Mouse (Mus musculus) CH12.LX (cell line): ENCODE measurements around the gene Tnfsf10. TPM values are rescaled to one million over a fixed set of nuclear protein-coding genes. Genes with fewer than 3 reads are reported as not detected.

Experiments used
- DNase-seq: peaks from one replicate; pipeline ENCODE4 v3.0.0-alpha.2; 2013; ENCODE audit errors: extremely low read depth
- H3K27ac ChIP-seq: 2 replicates; pipeline ENCODE4 v1.5.1; 2012; ENCODE audit warnings: low read depth, mild to moderate bottlenecking, control low read depth, moderate library complexity; ENCODE audit not compliant: insufficient read depth
- H3K27me3 ChIP-seq: replicated peaks from 2 replicates; pipeline ENCODE3; 2012; ENCODE audit warnings: inconsistent platforms
- H3K36me3 ChIP-seq, 2 experiments: replicated peaks in 1 of 2; 2 replicates each; pipeline versions ENCODE3 to v1.6.1; 2012; ENCODE audit warnings: inconsistent platforms in 1 of 2, low read length in 1 of 2, mild to moderate bottlenecking in 1 of 2, mixed read lengths in 1 of 2, moderate library complexity in 1 of 2; ENCODE audit not compliant: control insufficient read depth in 1 of 2, insufficient read depth in 1 of 2
- H3K4me1 ChIP-seq, 2 experiments: 2 replicates each; pipeline ENCODE4 v1.6.1; 2012; ENCODE audit warnings: inconsistent platforms in 1 of 2, moderate library complexity in 1 of 2; ENCODE audit not compliant: insufficient read depth in 2 of 2, control insufficient read depth in 1 of 2
- H3K4me2 ChIP-seq: 2 replicates; pipeline ENCODE4 v1.6.1; 2012; ENCODE audit warnings: low read depth, mild to moderate bottlenecking, control low read depth; ENCODE audit not compliant: poor library complexity, insufficient read depth, severe bottlenecking
- H3K4me3 ChIP-seq, 3 experiments: fragments of 150-350 bp in 1 of 3; sonication (generic) in 1 of 3; replicated peaks in 1 of 3; 2 replicates each; pipeline versions ENCODE3 to v1.5.1; 2011 to 2012; ENCODE audit warnings: low read depth in 2 of 3, low read length in 2 of 3, mild to moderate bottlenecking in 2 of 3, moderate library complexity in 2 of 3, control low read depth in 1 of 3, improper control_type of control experiment in 1 of 3, inconsistent platforms in 1 of 3, mixed read lengths in 1 of 3; ENCODE audit not compliant: poor library complexity in 1 of 3
- H3K79me2 ChIP-seq: replicated peaks from 2 replicates; pipeline ENCODE4 v1.6.1; 2012; ENCODE audit warnings: mild to moderate bottlenecking, moderate library complexity; ENCODE audit not compliant: control insufficient read depth, poor library complexity, insufficient read depth, severe bottlenecking; ENCODE audit errors: extremely low read depth
- H3K9ac ChIP-seq: 2 replicates; pipeline ENCODE4 v1.6.1; 2012; ENCODE audit warnings: low read depth, mild to moderate bottlenecking, control low read depth, moderate library complexity; ENCODE audit not compliant: insufficient read depth
- H3K9me3 ChIP-seq: replicated peaks from 2 replicates; pipeline ENCODE3; 2012; ENCODE audit warnings: low read length, inconsistent platforms, mixed read lengths
- E2F4 ChIP-seq: IDR thresholded peaks from 2 replicates; pipeline ENCODE4 v1.6.1; 2011; ENCODE audit warnings: low read depth, low read length, improper control_type of control experiment; ENCODE audit not compliant: insufficient replicate concordance
- EP300 ChIP-seq: IDR thresholded peaks from 2 replicates; pipeline ENCODE4 v1.6.1; 2011; ENCODE audit warnings: low read length, improper control_type of control experiment
- GABPA ChIP-seq: IDR thresholded peaks from 2 replicates; pipeline ENCODE4 v1.6.1; 2012; ENCODE audit warnings: low read depth, low read length, improper control_type of control experiment, inconsistent platforms; ENCODE audit not compliant: insufficient replicate concordance
- MAZ ChIP-seq: IDR thresholded peaks from 2 replicates; pipeline ENCODE4 v1.6.1; 2012; ENCODE audit warnings: low read depth, mild to moderate bottlenecking, inconsistent platforms, low read length, improper control_type of control experiment, moderate library complexity
- POLR2A ChIP-seq: IDR thresholded peaks from 2 replicates; pipeline ENCODE4 v1.6.1; 2011; ENCODE audit warnings: low read depth, mild to moderate bottlenecking, improper control_type of control experiment, low read length
- SMC3 ChIP-seq: IDR thresholded peaks from 2 replicates; pipeline ENCODE4 v1.6.1; 2011; ENCODE audit warnings: low read depth, low read length, improper control_type of control experiment
- UBTF ChIP-seq: IDR thresholded peaks from 2 replicates; pipeline ENCODE4 v1.6.1; 2012; ENCODE audit warnings: low read depth, mild to moderate bottlenecking, inconsistent platforms, low read length, improper control_type of control experiment, moderate library complexity
- USF2 ChIP-seq: conservative IDR thresholded peaks from 2 replicates; pipeline ENCODE4 v1.6.1; 2011; ENCODE audit warnings: low read depth, low read length, improper control_type of control experiment
- ZC3H11A ChIP-seq: IDR thresholded peaks from 2 replicates; pipeline ENCODE4 v1.6.1; 2012; ENCODE audit warnings: low read depth, mild to moderate bottlenecking, inconsistent platforms, low read length, improper control_type of control experiment
- ZKSCAN1 ChIP-seq: IDR thresholded peaks from 2 replicates; pipeline ENCODE4 v1.6.1; 2012; ENCODE audit warnings: low read depth, inconsistent platforms, low read length, improper control_type of control experiment, borderline replicate concordance
- ZNF384 ChIP-seq: IDR thresholded peaks from 2 replicates; pipeline ENCODE4 v1.6.1; 2012; ENCODE audit warnings: low read depth, low read length, improper control_type of control experiment, inconsistent platforms
- dilution Hi-C: fragments of 300-500 bp; cut with MboI; formaldehyde crosslinking; loops from 2 replicates; pipeline ENCODE4 v1.14.3; 2020; ENCODE audit warnings: low sequenced_read_pairs; ENCODE audit not compliant: extremely low pct_unique_long_range_greater_than_20kb, extremely low pct_ligation_motif_present
- in situ Hi-C: fragments of 300-500 bp; cut with MboI; formaldehyde crosslinking; loops from 3 replicates; pipeline ENCODE4 v1.14.3; 2019; ENCODE audit warnings: low sequenced_read_pairs, low pct_ligation_motif_present, low pct_unique_long_range_greater_than_20kb, mixed read lengths
- polyA plus RNA-seq: library from polyadenylated mRNA; unstranded; fragments of >175 nt; gene quantifications from 2 replicates; pipeline ENCODE4 v1.2.1, GENCODE M21; 2012; ENCODE audit warnings: low read depth; ENCODE audit not compliant: insufficient read length
- total RNA-seq, 2 experiments: library from RNA; depleted of rRNA; stranded (reverse); fragments of 300-350 nt in 1 of 2; fragments of >200 nt in 1 of 2; gene quantifications; 2 replicates each; pipeline ENCODE4 v1.2.3; 2012 to 2014

Gene Tnfsf10
- total and polyA plus RNA-seq, 3 experiments, result 0.17 to 1.0 (median 0.69) TPM

GRCm38 (mm10) chr3:27288301-27288700, 28.5 kb upstream of the Tnfsf10 start:
- H3K9ac ChIP-seq, result no peak overlapping the region
- no peaks in the 10 kb centered on the region for H3K79me2 ChIP-seq
- no peak for DNase-seq
- H3K27ac ChIP-seq, result no peak overlapping the region
- peaks cover 2% of the 10 kb centered on the region for H3K27me3 ChIP-seq
- no peaks in the 10 kb centered on the region for H3K36me3 ChIP-seq
- in situ Hi-C loops, result no loop called here
- TF ChIP-seq SMC3 (no peak), ZC3H11A (no peak)
- H3K4me3 ChIP-seq, result no peak overlapping the region
- no peaks in the 10 kb centered on the region for H3K9me3 ChIP-seq
- H3K4me1 ChIP-seq, result no peaks in the 10 kb centered on the region
- dilution Hi-C loops, result no loop called here
- H3K4me2 ChIP-seq, result no peak overlapping the region

- dilution Hi-C loops, result no loop called here
- no peak overlapping the region for H3K4me3 ChIP-seq
- in situ Hi-C loops, result no loop called here
- H3K4me1 ChIP-seq, result no peaks in the 10 kb centered on the region
- peaks cover 2% of the 10 kb centered on the region for H3K27me3 ChIP-seq
- no peak for TF ChIP-seq MAZ
- no peak for DNase-seq
- no peaks in the 10 kb centered on the region for H3K36me3 ChIP-seq
- H3K9me3 ChIP-seq, result no peaks in the 10 kb centered on the region
- no peak overlapping the region for H3K27ac ChIP-seq
- no peak overlapping the region for H3K9ac ChIP-seq
- no peak overlapping the region for H3K4me2 ChIP-seq
- H3K79me2 ChIP-seq, result no peaks in the 10 kb centered on the region
These were observed 27.9 kb upstream of the Tnfsf10 start for GRCm38 (mm10) chr3:27288909-27289308.

GRCm38 (mm10) chr3:27290285-27290684, 26.5 kb upstream of the Tnfsf10 start:
- DNase-seq, result no peak
- Histone ChIP-seq H3K9me3 (no peaks in the 10 kb centered on the region), H3K4me3 (no peak overlapping the region), H3K79me2 (no peaks in the 10 kb centered on the region), H3K4me1 (no peaks in the 10 kb centered on the region), H3K9ac (no peak overlapping the region), H3K4me2 (no peak overlapping the region), H3K27ac (no peak overlapping the region), H3K36me3 (no peaks in the 10 kb centered on the region), H3K27me3 (peaks cover 2% of the 10 kb centered on the region)
- in situ Hi-C loops (no loop called here), dilution Hi-C loops (no loop called here)
- no peak for TF ChIP-seq ZKSCAN1
- TF ChIP-seq POLR2A, result no peak
- no peak for TF ChIP-seq SMC3
- TF ChIP-seq ZC3H11A, result no peak
- no peak for TF ChIP-seq UBTF
- no peak for TF ChIP-seq E2F4
- no peak for TF ChIP-seq USF2
- TF ChIP-seq ZNF384, result no peak
- TF ChIP-seq GABPA, result no peak
- no peak for TF ChIP-seq EP300
